Mouse (Mus musculus): ENCODE results near the gene Grik4. TPM values are rescaled to one million over a fixed set of nuclear protein-coding genes. Genes with fewer than 3 reads are reported as not detected.
"Not testable (repeated sequence)": the region's sequence is repeated elsewhere in the genome, so short reads cannot be mapped to it uniquely, and the experiment has no call there.

Grik4 gene
- polyA plus RNA-seq (2015; fragmentation: Nextera tagmentation; extraction: Ambion mirVana): 3.8 and 4.4 TPM in 2 replicates

- under 1% methylated on average over 52 of the region's 68 CpGs for WGBS
Measured at GRCm38 (mm10) chr9:42943781-42944535, at the start of gene Grik4. Gene Grik4 (minus strand): TSS chr9:42944493.

GRCm38 (mm10) chr9:42993659-42994058 lies 49.4 kb upstream of the Grik4 start:
- Histone ChIP-seq H3K27me3 (no peaks in the 10 kb centered on the region), H3K4me3 (no peak overlapping the region), H3K27ac (replicated peaks) (no peak overlapping the region), H3K9ac (replicated peaks) (no peak overlapping the region), H3K36me3 (peaks cover 76% of the 10 kb centered on the region), H3K4me2 (replicated peaks) (no peak overlapping the region), H3K9me3 (no peaks in the 10 kb centered on the region), H3K4me1 (no peaks in the 10 kb centered on the region)
- no peak for ATAC-seq (replicated peaks)
- WGBS: 95% methylated on average over 4 of the region's 4 CpGs

More at GRCm38 (mm10) chr9:42943781-42944535, at the start of gene Grik4:
- ATAC-seq (replicated peaks): peak; percentile 74
- Histone ChIP-seq H3K4me1 (peaks cover 13% of the 10 kb centered on the region), H3K4me3 (peak within 1 kb of the TSS; percentile 53), H3K27me3 (no peaks in the 10 kb centered on the region), H3K4me2 (replicated peaks) (peak within 1 kb of the TSS; percentile 88), H3K36me3 (no peaks in the 10 kb centered on the region), H3K27ac (replicated peaks) (peak within 1 kb of the TSS; percentile 23; the same call in 1 of the 2 replicates), H3K9ac (replicated peaks) (peak within 1 kb of the TSS; percentile 61), H3K9me3 (no peaks in the 10 kb centered on the region)

GRCm38 (mm10) chr9:42987988-42988387 lies 43.7 kb upstream of the Grik4 start:
- no peak overlapping the region for H3K4me3 ChIP-seq
- H3K4me1 ChIP-seq: no peaks in the 10 kb centered on the region
- no peak for ATAC-seq (replicated peaks)
- H3K9ac ChIP-seq (replicated peaks): no peak overlapping the region
- H3K9me3 ChIP-seq: no peaks in the 10 kb centered on the region
- 85% methylated on average over 4 of the region's 4 CpGs for WGBS
- H3K4me2 ChIP-seq (replicated peaks): no peak overlapping the region
- no peaks in the 10 kb centered on the region for H3K27me3 ChIP-seq
- H3K27ac ChIP-seq (replicated peaks): no peak overlapping the region
- H3K36me3 ChIP-seq: peaks cover 78% of the 10 kb centered on the region

GRCm38 (mm10) chr9:42968894-42969521 lies 24.7 kb upstream of the Grik4 start:
- H3K27me3 ChIP-seq: no peaks in the 10 kb centered on the region
- ATAC-seq (replicated peaks): no peak
- H3K4me2 ChIP-seq (replicated peaks): no peak overlapping the region
- H3K9ac ChIP-seq (replicated peaks): no peak overlapping the region
- no peak overlapping the region for H3K27ac ChIP-seq (replicated peaks)
- no peak overlapping the region for H3K4me3 ChIP-seq
- H3K36me3 ChIP-seq: peaks cover 67% of the 10 kb centered on the region
- H3K4me1 ChIP-seq: peaks cover 5% of the 10 kb centered on the region
- no peaks in the 10 kb centered on the region for H3K9me3 ChIP-seq
- WGBS: 69% methylated on average over 11 of the region's 11 CpGs

GRCm38 (mm10) chr9:42967731-42968130 lies 23.4 kb upstream of the Grik4 start:
- H3K9me3 ChIP-seq: no peaks in the 10 kb centered on the region
- no peak overlapping the region for H3K4me2 ChIP-seq (replicated peaks)
- H3K9ac ChIP-seq (replicated peaks): no peak overlapping the region
- H3K36me3 ChIP-seq: peaks cover 56% of the 10 kb centered on the region
- H3K27me3 ChIP-seq: no peaks in the 10 kb centered on the region
- no peak overlapping the region for H3K27ac ChIP-seq (replicated peaks)
- WGBS: 90% methylated on average over 9 of the region's 9 CpGs
- no peak for ATAC-seq (replicated peaks)
- no peak overlapping the region for H3K4me3 ChIP-seq
- H3K4me1 ChIP-seq: peaks cover 5% of the 10 kb centered on the region

- peaks cover 33% of the 10 kb centered on the region for H3K36me3 ChIP-seq
- H3K9me3 ChIP-seq; H3K4me2 ChIP-seq (replicated peaks); H3K4me1 ChIP-seq; H3K27ac ChIP-seq (replicated peaks); H3K4me3 ChIP-seq; H3K27me3 ChIP-seq; H3K9ac ChIP-seq (replicated peaks); ATAC-seq (replicated peaks): not testable (repeated sequence)
- 74% methylated on average over 3 of the region's 3 CpGs for WGBS
Measured at GRCm38 (mm10) chr9:42964809-42965208, 20.5 kb upstream of the Grik4 start.

GRCm38 (mm10) chr9:42964366-42964765 lies 20.1 kb upstream of the Grik4 start:
- 0 out of 2 replicates have a peak, but pooled peaks have one; percentile 35 for ATAC-seq (replicated peaks)
- WGBS: 55% methylated on average over 12 of the region's 12 CpGs

GRCm38 (mm10) chr9:42962506-42962905 lies 18.2 kb upstream of the Grik4 start:
- H3K27me3 ChIP-seq: no peaks in the 10 kb centered on the region
- 90% methylated on average over 6 of the region's 6 CpGs for WGBS
- no peaks in the 10 kb centered on the region for H3K9me3 ChIP-seq
- no peak overlapping the region for H3K4me3 ChIP-seq
- no peak overlapping the region for H3K27ac ChIP-seq (replicated peaks)
- H3K4me2 ChIP-seq (replicated peaks): no peak overlapping the region
- no peak for ATAC-seq (replicated peaks)
- H3K4me1 ChIP-seq: peaks cover 9% of the 10 kb centered on the region
- H3K36me3 ChIP-seq: peaks cover 12% of the 10 kb centered on the region
- no peak overlapping the region for H3K9ac ChIP-seq (replicated peaks)

More at GRCm38 (mm10) chr9:42964366-42964765, 20.1 kb upstream of the Grik4 start:
- H3K4me2 ChIP-seq (replicated peaks): no peak overlapping the region
- H3K4me1 ChIP-seq: peaks cover 5% of the 10 kb centered on the region
- no peaks in the 10 kb centered on the region for H3K27me3 ChIP-seq
- no peak overlapping the region; the same call in 1 of the 2 replicates for H3K27ac ChIP-seq (replicated peaks)
- peaks cover 28% of the 10 kb centered on the region for H3K36me3 ChIP-seq
- no peak overlapping the region for H3K9ac ChIP-seq (replicated peaks)
- H3K4me3 ChIP-seq: no peak overlapping the region
- H3K9me3 ChIP-seq: no peaks in the 10 kb centered on the region

GRCm38 (mm10) chr9:42958401-42958800 lies 14.1 kb upstream of the Grik4 start:
- H3K4me1 ChIP-seq: 0 out of 2 replicates have a peak, but pooled peaks cover 14% of the 10 kb centered on the region
- no peak overlapping the region for H3K27ac ChIP-seq (replicated peaks)
- H3K27me3 ChIP-seq: no peaks in the 10 kb centered on the region
- H3K4me2 ChIP-seq (replicated peaks): no peak overlapping the region
- no peak overlapping the region for H3K9ac ChIP-seq (replicated peaks)
- ATAC-seq (replicated peaks): no peak
- H3K36me3 ChIP-seq: no peaks in the 10 kb centered on the region
- H3K4me3 ChIP-seq: no peak overlapping the region
- no peaks in the 10 kb centered on the region for H3K9me3 ChIP-seq
- 63% methylated on average over 7 of the region's 7 CpGs for WGBS

- Histone ChIP-seq H3K9me3 (no peaks in the 10 kb centered on the region), H3K9ac (replicated peaks) (no peak overlapping the region), H3K27me3 (no peaks in the 10 kb centered on the region), H3K27ac (replicated peaks) (no peak overlapping the region), H3K4me2 (replicated peaks) (no peak overlapping the region), H3K36me3 (no peaks in the 10 kb centered on the region), H3K4me1 (peaks cover 4% of the 10 kb centered on the region; the same call in 1 of the 2 replicates), H3K4me3 (no peak overlapping the region)
- 57% methylated on average over 1 of the region's 1 CpGs for WGBS
- ATAC-seq (replicated peaks): no peak
Measured at GRCm38 (mm10) chr9:42948381-42948780, 4.1 kb upstream of the Grik4 start.

- H3K9ac ChIP-seq (replicated peaks): no peak overlapping the region
- peak overlapping the region; percentile 53; the same call in 1 of the 2 replicates for H3K4me3 ChIP-seq
- no peaks in the 10 kb centered on the region for H3K9me3 ChIP-seq
- no peak overlapping the region for H3K27ac ChIP-seq (replicated peaks)
- WGBS: 78% methylated on average over 7 of the region's 7 CpGs
- no peak overlapping the region for H3K4me2 ChIP-seq (replicated peaks)
- ATAC-seq (replicated peaks): peak; percentile 5; the same call in 1 of the 2 replicates
- peaks cover 13% of the 10 kb centered on the region for H3K4me1 ChIP-seq
- H3K27me3 ChIP-seq: no peaks in the 10 kb centered on the region
- no peaks in the 10 kb centered on the region for H3K36me3 ChIP-seq
Measured at GRCm38 (mm10) chr9:42945174-42945573, 881 bp upstream of the Grik4 start.

GRCm38 (mm10) chr9:42944536-42945006 lies 278 bp upstream of the Grik4 start:
- ATAC-seq (replicated peaks): peak; percentile 91
- under 1% methylated on average over 49 of the region's 52 CpGs for WGBS
- Histone ChIP-seq H3K27me3 (no peaks in the 10 kb centered on the region), H3K4me1 (peaks cover 13% of the 10 kb centered on the region), H3K27ac (replicated peaks) (peak overlapping the region; percentile 23; the same call in 1 of the 2 replicates), H3K4me3 (peak overlapping the region; percentile 53), H3K36me3 (no peaks in the 10 kb centered on the region), H3K9me3 (no peaks in the 10 kb centered on the region), H3K9ac (replicated peaks) (peak overlapping the region; percentile 61), H3K4me2 (replicated peaks) (peak overlapping the region; percentile 88)
